9 mouse cellular contexts compared by ENCODE assay signal in the genomic region with DNA sequence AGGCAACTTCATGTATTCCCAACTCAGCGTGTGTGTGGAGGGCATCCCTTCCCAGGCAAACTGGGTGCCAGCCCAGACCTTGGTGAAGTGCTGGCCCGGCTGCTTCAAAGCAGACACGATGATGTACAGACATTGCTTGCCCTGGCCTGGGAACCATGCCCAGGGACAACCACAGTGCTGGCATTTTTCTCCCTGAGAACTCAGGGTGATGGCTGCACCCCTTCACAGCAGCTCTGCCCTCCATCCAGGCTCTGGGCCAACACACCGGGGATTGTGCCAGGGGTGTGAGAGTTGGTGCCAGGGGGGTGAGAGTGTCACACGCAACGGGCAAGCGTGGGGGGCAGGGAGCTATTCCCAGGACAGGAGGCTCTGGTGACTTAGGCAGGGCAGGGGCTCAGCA. TPM values are rescaled to one million over a fixed set of nuclear protein-coding genes. Genes with fewer than 3 reads are reported as not detected.
A peak's percentile ranks its signal among the peaks of the same experiment; 100 is the strongest.
DNase-seq lines count a peak whose midpoint lies in the region; ATAC-seq and TF ChIP-seq lines count a peak whose summit lies in the region.
"Had no signal": no experiment of that assay in that cellular context is flagged by ENCODE, and none has a peak within 500 bp of the region (broad histone marks: within the 10 kb centered on the region; RNA-seq: fewer than 3 reads in every experiment).

No protein-coding gene starts in this region.

- intact Hi-C loops in left cerebral cortex, postnatal 36 days (cut with DNase I) = no loop called here

- peak; percentile 72 for DNase-seq in forebrain, embryonic 14.5 days (ENCODE audit: low spot score)
- DNase-seq in MN1 (ENCODE audit: low spot score) = peak; percentile 78
- peak; percentile 75 to 88 for DNase-seq in cerebellum, postnatal 10 days
- peak; percentile 61 for DNase-seq in heart, postnatal 0 days (ENCODE audit: low spot score)
- peak; percentile 56 to 57 for DNase-seq in left cerebral cortex, postnatal 36 days (ENCODE audit: low spot score in 2 of 2)
- peak; percentile 54 for DNase-seq in right cerebral cortex, postnatal 25 days
- DNase-seq in spleen, adult 18-20 months = no peak

- H3K4me2 ChIP-seq in forebrain, embryonic 14.5 days (ENCODE audit: low read length) = no peak overlapping the region
- no peak overlapping the region for H3K4me2 ChIP-seq in forebrain, embryonic 12.5 days
- no peak overlapping the region for H3K4me2 ChIP-seq in heart, postnatal 0 days (ENCODE audit: low read depth, low read length)
- H3K4me2 ChIP-seq: liver, embryonic 15.5 days had no signal

- no peaks in the 10 kb centered on the region for H3K4me1 ChIP-seq in forebrain, embryonic 14.5 days (ENCODE audit: control insufficient read depth, insufficient read depth, low read length)
- peaks cover 17% of the 10 kb centered on the region; the same call in 1 of the 2 replicates for H3K4me1 ChIP-seq in forebrain, embryonic 12.5 days
- peaks cover 12% of the 10 kb centered on the region; the same call in 1 of the 2 replicates for H3K4me1 ChIP-seq in heart, postnatal 0 days (ENCODE audit: control insufficient read depth, insufficient read depth)
- H3K4me1 ChIP-seq: liver, embryonic 15.5 days had no signal

- TF ChIP-seq EP300 in heart, postnatal 0 days (IDR thresholded peaks at IDR 0.05; ENCODE audit: low read depth) = no peak

- 43% methylated on average over 7 of the region's 7 CpGs for WGBS in forebrain, embryonic 14.5 days
- 82% methylated on average over 7 of the region's 7 CpGs for WGBS in forebrain, embryonic 12.5 days
- WGBS in heart, postnatal 0 days = 29% methylated on average over 7 of the region's 7 CpGs

- no peaks in the 10 kb centered on the region for H3K9me3 ChIP-seq in forebrain, embryonic 14.5 days (replicated peaks; ENCODE audit: control insufficient read depth, low read length)
- no peaks in the 10 kb centered on the region for H3K9me3 ChIP-seq in forebrain, embryonic 12.5 days
- no peaks in the 10 kb centered on the region for H3K9me3 ChIP-seq in heart, postnatal 0 days (replicated peaks; ENCODE audit: control insufficient read depth, low read length)
- H3K9me3 ChIP-seq: liver, embryonic 15.5 days had no signal

- peak; percentile 54 for ATAC-seq in forebrain, embryonic 14.5 days
- ATAC-seq in forebrain, embryonic 12.5 days (ENCODE audit: low FRiP score) = no peak
- ATAC-seq in heart, postnatal 0 days (ENCODE audit: insufficient read depth, low read depth) = peak; percentile 89

- H3K9ac ChIP-seq in forebrain, embryonic 14.5 days (ENCODE audit: low read length) = no peak overlapping the region
- no peak overlapping the region for H3K9ac ChIP-seq in forebrain, embryonic 12.5 days
- no peak overlapping the region for H3K9ac ChIP-seq in heart, postnatal 0 days (replicated peaks; ENCODE audit: low read depth, low read length)
- H3K9ac ChIP-seq: liver, embryonic 15.5 days had no signal

- H3K36me3 ChIP-seq in forebrain, embryonic 14.5 days (ENCODE audit: control insufficient read depth, insufficient read depth, low read length) = 0 out of 2 replicates have a peak, but pooled peaks cover 4% of the 10 kb centered on the region
- no peaks in the 10 kb centered on the region for H3K36me3 ChIP-seq in forebrain, embryonic 12.5 days (replicated peaks)
- no peaks in the 10 kb centered on the region for H3K36me3 ChIP-seq in heart, postnatal 0 days (replicated peaks; ENCODE audit: control insufficient read depth, insufficient read depth, low read length)
- H3K36me3 ChIP-seq: liver, embryonic 15.5 days had no signal

- H3K4me3 ChIP-seq in forebrain, embryonic 14.5 days (ENCODE audit: low read depth, low read length) = no peak overlapping the region
- H3K4me3 ChIP-seq in forebrain, embryonic 12.5 days (replicated peaks) = no peak overlapping the region
- H3K4me3 ChIP-seq in heart, postnatal 0 days (ENCODE audit: low read depth, low read length) = no peak overlapping the region
- H3K4me3 ChIP-seq: liver, embryonic 15.5 days had no signal

- no peak for TF ChIP-seq CTCF in heart, postnatal 0 days (IDR thresholded peaks at IDR 0.05; ENCODE audit: low read depth)

- H3K27me3 ChIP-seq in forebrain, embryonic 14.5 days (replicated peaks; ENCODE audit: control insufficient read depth, insufficient read depth, low read length) = no peaks in the 10 kb centered on the region
- no peaks in the 10 kb centered on the region for H3K27me3 ChIP-seq in forebrain, embryonic 12.5 days
- no peaks in the 10 kb centered on the region for H3K27me3 ChIP-seq in heart, postnatal 0 days (ENCODE audit: control insufficient read depth, insufficient read depth, low read length)
- H3K27me3 ChIP-seq: liver, embryonic 15.5 days had no signal

- H3K27ac ChIP-seq in forebrain, embryonic 14.5 days (ENCODE audit: low read depth, low read length) = peak overlapping the region; percentile 44
- H3K27ac ChIP-seq in forebrain, embryonic 12.5 days = no peak overlapping the region
- peak overlapping the region; percentile 73 for H3K27ac ChIP-seq in heart, postnatal 0 days (ENCODE audit: low read depth)
- H3K27ac ChIP-seq: liver, embryonic 15.5 days had no signal

RNA-seq across cellular contexts. Expression of a gene that starts 2.8 kb away (rescaled TPM):
- 7.1 and 8.3 TPM in 2 replicates for polyA plus RNA-seq in forebrain, embryonic 14.5 days (2014; fragmentation: Nextera tagmentation; extraction: Ambion mirVana)
- 1.7 and 3.1 TPM in 2 replicates for polyA plus RNA-seq in forebrain, embryonic 12.5 days (2016; fragmentation: Nextera tagmentation; extraction: Ambion mirVana)
- 0.80 and 1.9 TPM in 2 replicates for total RNA-seq in heart, postnatal 0 days (2014; rRNA removed; ENCODE audit: low replicate concordance)
- 9.3 and 9.7 TPM in 2 replicates for polyA plus RNA-seq in heart, postnatal 0 days (2015; fragmentation: Nextera tagmentation; extraction: Ambion mirVana)
- total RNA-seq in left cerebral cortex, postnatal 36 days (2021) = 10 to 100 TPM in 1 of 2 experiments, 1 to 10 TPM in 1; 9.4 to 13.4 TPM

RNA-seq across cellular contexts. Expression of a gene that starts 23.2 kb away (rescaled TPM):
- 2.9 and 6.9 TPM in 2 replicates for polyA plus RNA-seq in forebrain, embryonic 14.5 days (2014; fragmentation: Nextera tagmentation; extraction: Ambion mirVana)
- 4.3 and 4.4 TPM in 2 replicates for polyA plus RNA-seq in forebrain, embryonic 12.5 days (2016; fragmentation: Nextera tagmentation; extraction: Ambion mirVana)
- 1.1 TPM in 1 of 2 replicates, not detected in the other for total RNA-seq in heart, postnatal 0 days (2014; rRNA removed; ENCODE audit: low replicate concordance)
- 0.63 and 5.4 TPM in 2 replicates for polyA plus RNA-seq in heart, postnatal 0 days (2015; fragmentation: Nextera tagmentation; extraction: Ambion mirVana)
- under 1 TPM in 1 of 2 experiments, not detected in 1; 0.95 TPM for total RNA-seq in left cerebral cortex, postnatal 36 days (2021)

RNA-seq across cellular contexts. Expression of a gene that starts 23.4 kb away (rescaled TPM):
- 1,002 and 1,092 TPM in 2 replicates for polyA plus RNA-seq in forebrain, embryonic 14.5 days (2014; fragmentation: Nextera tagmentation; extraction: Ambion mirVana)
- polyA plus RNA-seq in forebrain, embryonic 12.5 days (2016; fragmentation: Nextera tagmentation; extraction: Ambion mirVana) = 803 and 809 TPM in 2 replicates
- total RNA-seq in heart, postnatal 0 days (2014; rRNA removed; ENCODE audit: low replicate concordance) = 1,751 and 2,021 TPM in 2 replicates
- polyA plus RNA-seq in heart, postnatal 0 days (2015; fragmentation: Nextera tagmentation; extraction: Ambion mirVana) = 4,528 and 4,822 TPM in 2 replicates
- total RNA-seq in left cerebral cortex, postnatal 36 days (2021) = 1,000 to 10,000 TPM; 1,069 to 1,237 TPM

RNA-seq across cellular contexts. Expression of a gene that starts 23.7 kb away (rescaled TPM):
- 193 and 216 TPM in 2 replicates for polyA plus RNA-seq in forebrain, embryonic 14.5 days (2014; fragmentation: Nextera tagmentation; extraction: Ambion mirVana)
- polyA plus RNA-seq in forebrain, embryonic 12.5 days (2016; fragmentation: Nextera tagmentation; extraction: Ambion mirVana) = 234 and 244 TPM in 2 replicates
- 45.4 and 110 TPM in 2 replicates for total RNA-seq in heart, postnatal 0 days (2014; rRNA removed; ENCODE audit: low replicate concordance)
- 127 and 134 TPM in 2 replicates for polyA plus RNA-seq in heart, postnatal 0 days (2015; fragmentation: Nextera tagmentation; extraction: Ambion mirVana)
- total RNA-seq in left cerebral cortex, postnatal 36 days (2021) = 10 to 100 TPM; 66.4 to 67.2 TPM

RNA-seq across cellular contexts. Expression of a gene that starts 55.6 kb away (rescaled TPM):
- polyA plus RNA-seq in forebrain, embryonic 14.5 days (2014; fragmentation: Nextera tagmentation; extraction: Ambion mirVana) = 33.4 and 44.1 TPM in 2 replicates
- 83.2 and 84.8 TPM in 2 replicates for polyA plus RNA-seq in forebrain, embryonic 12.5 days (2016; fragmentation: Nextera tagmentation; extraction: Ambion mirVana)
- total RNA-seq in heart, postnatal 0 days (2014; rRNA removed; ENCODE audit: low replicate concordance) = 29.8 and 52.1 TPM in 2 replicates
- polyA plus RNA-seq in heart, postnatal 0 days (2015; fragmentation: Nextera tagmentation; extraction: Ambion mirVana) = 19.3 and 23.8 TPM in 2 replicates
- total RNA-seq in left cerebral cortex, postnatal 36 days (2021) = 1 to 10 TPM in 1 of 2 experiments, under 1 TPM in 1; 0.74 to 1.8 TPM

Comparison
In these comparisons a context has a peak if more than half of its experiments do, and no peak if none do; other contexts are left out.
1. DNase-seq: peak in forebrain, embryonic 14.5 days (single experiment), MN1 (single experiment), cerebellum, postnatal 10 days (2 of 2), heart, postnatal 0 days (single experiment), left cerebral cortex, postnatal 36 days (2 of 2) and right cerebral cortex, postnatal 25 days (single experiment); none in spleen, adult 18-20 months (0 of 2).